Mouse (Mus musculus): ENCODE results near the gene Nrsn2.
A peak's percentile ranks its signal among the peaks of the same experiment; 100 is the strongest.

Gene Nrsn2

GRCm38 (mm10) chr2:152376345-152376741, at the start of gene Nrsn2:
Gene Nrsn2 (minus strand): TSS chr2:152376638.
- peak; percentile 59 for DNase-seq (ENCODE audit: low read depth, low spot score)

- no peak for DNase-seq (ENCODE audit: low read depth, low spot score)
Observed at GRCm38 (mm10) chr2:152415786-152416185, 39.3 kb upstream of the Nrsn2 start.

DNA sequence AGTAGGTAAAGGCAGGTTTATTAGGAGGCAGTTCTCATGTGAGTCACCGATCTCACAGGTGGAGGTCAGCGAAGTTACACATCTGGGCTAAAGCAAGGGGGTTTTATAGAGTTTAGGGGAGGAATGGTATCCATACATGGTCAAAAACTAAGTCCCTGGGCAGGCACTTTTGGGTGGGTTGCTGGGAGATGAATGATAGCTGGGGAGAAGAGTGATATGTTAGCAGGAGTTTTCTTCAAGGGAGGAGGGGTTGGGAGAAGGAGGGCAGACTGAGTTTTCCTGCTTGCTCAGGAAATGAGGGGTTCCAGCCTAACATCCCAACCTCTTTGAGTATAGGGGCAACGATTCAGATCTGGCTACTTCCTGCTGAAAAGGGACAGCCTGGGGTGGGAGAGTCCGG, 38.8 kb upstream of the Nrsn2 start, which contains the start of gene 6820408C15Rik:
Gene 6820408C15Rik (plus strand): TSS at position 301 of the 400 bp plus-strand sequence.
- DNase-seq (ENCODE audit: low read depth, low spot score), result no peak

- peak; percentile 83 for DNase-seq (ENCODE audit: low read depth, low spot score)
Observed at GRCm38 (mm10) chr2:152414591-152415165, 38.2 kb upstream of the Nrsn2 start, which contains the start of gene Zcchc3. Gene Zcchc3 (minus strand): TSS chr2:152415027.

DNA sequence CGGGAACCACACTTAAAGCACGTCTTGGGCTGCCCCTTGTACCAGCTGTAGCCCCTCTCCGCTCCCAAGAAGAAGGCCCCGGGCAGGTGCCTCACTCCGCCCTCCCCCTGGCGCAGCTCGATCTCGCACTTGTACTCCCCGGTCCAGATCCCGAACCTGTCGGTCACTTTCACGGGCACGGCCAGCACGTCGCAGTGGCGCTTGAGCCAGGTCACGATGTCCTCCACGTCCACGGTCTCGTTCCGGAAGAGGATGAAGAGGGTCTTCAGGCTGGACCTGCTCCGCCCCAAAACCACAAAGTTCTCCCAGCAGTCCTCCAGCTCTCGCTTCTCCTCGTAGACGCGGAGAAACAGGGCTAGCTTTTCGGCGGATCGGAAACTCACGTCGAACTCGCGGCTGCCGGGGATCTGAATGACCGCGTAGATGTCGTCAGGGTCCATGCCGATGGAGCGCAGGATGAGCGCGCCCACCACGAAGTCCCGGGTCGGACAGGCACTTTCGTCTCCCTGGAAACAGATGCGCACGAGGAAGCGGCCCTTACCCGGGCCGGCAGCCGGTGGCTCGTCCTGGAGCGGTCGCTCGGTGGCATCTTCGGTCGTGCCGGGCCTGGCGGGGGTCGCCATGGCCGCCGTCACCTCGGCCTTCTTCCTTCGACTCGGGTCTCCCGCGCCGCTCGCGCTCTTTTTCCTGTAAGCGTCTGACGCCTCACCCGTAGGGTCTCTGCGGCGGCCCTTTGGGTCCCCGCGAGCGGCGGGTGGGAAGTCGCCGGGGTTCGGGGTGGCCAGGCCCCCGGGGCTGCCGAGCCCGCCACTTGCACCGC, 37.5 kb upstream of the Nrsn2 start:
- peak; percentile 59 for DNase-seq (ENCODE audit: low read depth, low spot score)

GRCm38 (mm10) chr2:152413158-152413764, 36.8 kb upstream of the Nrsn2 start:
- DNase-seq (ENCODE audit: low read depth, low spot score), result no peak

DNA sequence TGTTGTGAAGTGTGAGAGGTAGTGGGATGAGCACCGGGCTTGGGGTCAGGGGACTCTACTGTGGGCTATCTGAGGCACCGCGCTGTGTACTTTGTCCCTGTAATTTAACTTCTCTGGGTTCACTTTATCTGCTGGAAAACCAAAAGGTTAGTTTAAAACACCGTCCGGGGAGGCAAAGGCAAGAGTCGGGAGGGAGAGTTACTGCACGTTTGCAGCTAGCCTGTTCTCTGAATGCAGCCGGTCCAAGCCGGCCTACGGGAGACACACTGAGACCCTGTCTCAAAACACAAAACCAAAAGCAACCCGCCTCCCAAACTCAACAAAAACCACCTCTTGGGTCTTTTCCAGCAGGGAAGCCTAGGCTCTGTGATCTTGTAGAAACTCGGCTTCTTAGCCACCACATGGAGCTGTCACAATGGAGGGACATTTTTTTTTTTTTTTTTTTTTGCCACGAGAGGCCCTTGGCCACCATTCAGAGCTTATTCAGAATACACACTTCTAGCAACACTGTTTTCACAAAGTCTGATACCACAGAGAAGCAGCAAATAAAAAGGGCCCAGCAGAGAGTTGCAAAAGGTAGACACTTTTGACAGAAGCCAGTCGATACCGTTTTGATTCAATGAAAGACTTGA, 36.2 kb upstream of the Nrsn2 start:
- no peak for DNase-seq (ENCODE audit: low read depth, low spot score)

GRCm38 (mm10) chr2:152411471-152411870, 35.0 kb upstream of the Nrsn2 start:
- DNase-seq (ENCODE audit: low read depth, low spot score), result no peak

GRCm38 (mm10) chr2:152410971-152411371, 34.5 kb upstream of the Nrsn2 start:
- peak; percentile 96 for DNase-seq (ENCODE audit: low read depth, low spot score)

GRCm38 (mm10) chr2:152409781-152410180, 33.3 kb upstream of the Nrsn2 start:
- DNase-seq (ENCODE audit: low read depth, low spot score), result no peak

GRCm38 (mm10) chr2:152406126-152406525, 29.7 kb upstream of the Nrsn2 start:
- DNase-seq (ENCODE audit: low read depth, low spot score), result peak; percentile 97

DNA sequence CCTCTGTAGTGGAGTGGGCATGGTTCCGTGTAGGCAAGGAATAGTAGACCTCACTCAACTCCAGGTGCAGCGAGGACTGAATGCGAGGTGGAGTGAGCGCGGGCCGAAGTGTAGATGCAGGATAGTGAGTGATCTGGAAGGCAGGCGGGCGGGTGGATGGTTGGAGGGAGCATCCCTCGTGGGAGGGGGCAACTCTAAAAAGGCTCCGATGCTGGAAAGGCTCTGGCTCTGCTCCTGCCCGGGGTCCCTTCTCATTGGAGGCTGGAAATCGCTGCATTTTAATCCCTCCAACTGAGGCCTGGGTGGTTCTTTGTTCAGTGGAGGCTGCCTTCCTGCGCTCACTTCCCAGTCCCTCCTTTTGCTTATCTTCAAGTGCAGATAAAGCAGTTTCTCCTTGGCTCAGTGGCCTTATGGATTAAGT, 22.7 kb upstream of the Nrsn2 start:
- DNase-seq (ENCODE audit: low read depth, low spot score), result no peak

DNA sequence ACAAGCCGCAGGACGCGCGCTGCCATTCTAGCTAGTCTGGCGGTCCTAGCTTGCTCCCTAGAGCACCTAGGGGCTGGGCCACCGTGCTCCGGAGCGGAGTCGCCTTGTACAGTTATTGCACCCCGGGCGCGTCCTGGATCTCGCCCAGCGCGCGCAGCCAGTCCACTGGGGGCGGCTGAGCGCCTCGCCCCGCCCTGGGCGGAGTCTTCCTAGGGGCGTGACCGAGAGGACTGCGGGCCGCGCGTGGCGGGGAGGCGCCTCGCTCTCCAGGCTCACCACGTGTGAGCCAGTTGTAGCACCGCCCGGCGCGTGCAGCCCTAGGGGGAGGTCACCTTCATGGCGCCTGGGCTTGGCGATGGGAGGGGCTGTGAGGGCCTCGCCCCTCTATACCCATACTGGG, 22.3 kb upstream of the Nrsn2 start:
- peak; percentile 97 for DNase-seq (ENCODE audit: low read depth, low spot score)

GRCm38 (mm10) chr2:152397680-152398435, 21.4 kb upstream of the Nrsn2 start, which contains the start of gene Sox12:
Gene Sox12 (minus strand): TSS chr2:152398063.
- peak; percentile 94 for DNase-seq (ENCODE audit: low read depth, low spot score)

- DNase-seq (ENCODE audit: low read depth, low spot score), result peak; percentile 55
Observed at GRCm38 (mm10) chr2:152397004-152397589, 20.7 kb upstream of the Nrsn2 start.

GRCm38 (mm10) chr2:152396110-152397003, 19.9 kb upstream of the Nrsn2 start:
- peak; percentile 99 for DNase-seq (ENCODE audit: low read depth, low spot score)

DNA sequence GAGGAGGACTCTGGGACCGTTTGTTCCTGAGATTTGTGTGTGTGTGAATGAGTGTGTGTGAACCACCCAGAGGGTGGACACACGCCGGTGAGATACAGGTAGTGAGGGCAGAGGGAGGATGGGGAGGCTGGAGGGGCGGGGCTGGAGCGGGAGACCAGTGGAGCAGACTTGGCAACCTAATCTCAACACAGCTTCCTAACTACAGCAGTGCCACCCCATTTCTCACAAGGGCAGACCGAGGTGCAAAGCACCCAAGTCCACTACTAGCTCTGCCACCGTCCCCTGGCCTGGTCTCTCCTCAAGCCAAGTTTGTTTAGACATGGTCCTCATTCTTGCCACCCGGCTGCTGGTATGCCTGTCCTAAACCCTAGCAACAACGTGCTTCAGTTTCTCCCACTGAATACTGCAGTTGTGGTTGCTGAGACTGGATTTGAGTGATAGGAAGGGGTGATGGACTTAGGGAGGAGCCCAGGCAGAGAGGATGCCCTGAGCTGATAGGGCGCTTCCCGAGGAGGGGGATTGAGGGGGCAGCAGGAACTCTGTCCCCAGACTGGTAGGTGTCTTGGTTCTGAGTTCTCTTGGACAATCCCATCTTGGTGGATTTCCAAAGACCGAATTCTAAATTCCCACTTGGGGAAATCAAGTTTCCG, 19.0 kb upstream of the Nrsn2 start:
- DNase-seq (ENCODE audit: low read depth, low spot score), result no peak

DNA sequence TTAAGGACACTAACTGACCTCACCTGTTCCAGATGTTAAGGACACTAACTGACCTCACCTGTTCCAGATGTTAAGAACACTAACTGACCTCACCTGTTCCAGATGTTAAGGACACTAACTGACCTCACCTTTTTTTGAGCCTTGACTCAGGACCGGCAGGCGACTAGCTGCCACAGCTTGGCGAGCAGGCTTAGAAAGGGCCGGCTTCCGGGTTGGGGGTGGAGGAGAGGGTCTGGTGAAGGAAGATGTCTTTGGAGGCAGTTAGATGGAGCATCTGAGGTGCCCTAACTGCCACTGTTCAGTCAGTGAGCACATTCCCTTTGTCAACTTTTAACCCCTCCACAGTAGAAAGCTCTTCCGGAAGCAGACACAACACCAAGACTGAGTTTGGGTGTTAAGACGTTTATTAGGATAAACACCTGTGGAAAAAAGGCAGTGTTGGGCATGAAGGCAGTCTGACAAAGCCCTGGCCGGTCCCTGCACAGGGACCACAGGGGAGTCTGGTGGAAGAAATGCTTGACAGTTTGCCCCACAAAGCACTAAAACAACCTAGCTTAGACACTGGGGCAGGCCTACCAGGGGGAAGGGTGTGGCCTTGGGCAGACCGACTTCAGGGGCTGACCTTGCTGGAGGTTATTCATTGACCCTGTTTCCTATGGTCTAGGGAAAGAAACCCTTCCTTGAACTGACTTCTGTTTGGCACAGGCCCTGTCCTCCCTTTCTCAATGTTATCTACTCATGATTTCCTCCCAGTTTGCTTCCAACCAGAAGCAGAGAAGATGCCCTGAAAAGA, 17.0 kb upstream of the Nrsn2 start:
- peak; percentile 58 for DNase-seq (ENCODE audit: low read depth, low spot score)

Data from ES-CJ7 (cell line).